ENCODE assay signal across 20 mouse cellular contexts in genomic region chr5:43477953-43478352, GRCm38 (mm10). TPM values are rescaled to one million over a fixed set of nuclear protein-coding genes. Genes with fewer than 3 reads are reported as not detected.
DNase-seq lines count a peak whose midpoint lies in the region; ATAC-seq and TF ChIP-seq lines count a peak whose summit lies in the region.
"Had no signal": no experiment of that assay in that cellular context is flagged by ENCODE, and none has a peak within 500 bp of the region (broad histone marks: within the 10 kb centered on the region; RNA-seq: fewer than 3 reads in every experiment).

No protein-coding gene starts in this region.

- H3K9ac ChIP-seq in intestine, embryonic 15.5 days: no peak overlapping the region
- H3K9ac ChIP-seq: forebrain, embryonic 13.5 days; forebrain, postnatal 0 days; heart, embryonic 15.5 days had no signal

- H3K27me3 ChIP-seq in intestine, embryonic 15.5 days (replicated peaks): no peaks in the 10 kb centered on the region
- H3K27me3 ChIP-seq: forebrain, embryonic 13.5 days; heart, embryonic 15.5 days had no signal

- ATAC-seq in intestine, embryonic 15.5 days: no peak
- ATAC-seq: forebrain, embryonic 13.5 days; forebrain, postnatal 0 days; hindbrain, embryonic 16.5 days had no signal

- H3K4me3 ChIP-seq in lung, adult 2 months (replicated peaks; ENCODE audit: extremely low read depth, low read depth, low read length): no peak overlapping the region
- no peak overlapping the region for H3K4me3 ChIP-seq in intestine, embryonic 15.5 days (replicated peaks)
- H3K4me3 ChIP-seq: forebrain, embryonic 13.5 days; heart, adult 2 months; heart, embryonic 15.5 days had no signal

- peak; percentile 18 for DNase-seq in lung, postnatal 10 days
- no peak for DNase-seq in lung, adult 2 months
- peak; percentile 74 for DNase-seq in embryo, embryonic 10 days (ENCODE audit: low spot score)
- DNase-seq in embryo, embryonic 11 days: peak; percentile 43
- peak; percentile 48 for DNase-seq in mesoderm, embryonic 11.5 days (ENCODE audit: low read depth, low spot score)
- DNase-seq in ovary, postnatal 10 days (ENCODE audit: low spot score): no peak
- DNase-seq: adrenal gland, adult 8-10 months; cerebellum, adult 11 months; cerebellum, adult 9-10 months; cerebellum, postnatal 25 days; forebrain, postnatal 0 days; gastrocnemius, postnatal 36 days; heart, adult 2 months; heart, postnatal 14 days; kidney, adult 18-20 months had no signal

- no peaks in the 10 kb centered on the region for H3K36me3 ChIP-seq in intestine, embryonic 15.5 days
- H3K36me3 ChIP-seq: heart, embryonic 15.5 days had no signal

- no peaks in the 10 kb centered on the region for H3K4me1 ChIP-seq in lung, adult 2 months (ENCODE audit: control insufficient read depth, insufficient read depth, low read length)
- H3K4me1 ChIP-seq in intestine, embryonic 15.5 days (replicated peaks): no peaks in the 10 kb centered on the region
- H3K4me1 ChIP-seq: forebrain, embryonic 13.5 days; heart, embryonic 15.5 days had no signal

- no peak overlapping the region for H3K27ac ChIP-seq in intestine, embryonic 15.5 days
- H3K27ac ChIP-seq: forebrain, embryonic 13.5 days; heart, adult 2 months; heart, embryonic 15.5 days had no signal

- 68% methylated on average over 5 of the region's 5 CpGs for WGBS in lung, adult 2 months
- 49% methylated on average over 5 of the region's 5 CpGs for WGBS in intestine, embryonic 15.5 days

- no peak for TF ChIP-seq POLR2A in lung, adult 2 months (IDR thresholded peaks at IDR 0.05; ENCODE audit: borderline replicate concordance, extremely low read depth, low read depth, low read length)

- H3K4me2 ChIP-seq in intestine, embryonic 15.5 days (replicated peaks): no peak overlapping the region
- H3K4me2 ChIP-seq: forebrain, embryonic 13.5 days; heart, embryonic 11.5 days; heart, embryonic 15.5 days had no signal

- no peak for TF ChIP-seq CTCF in lung, adult 2 months (IDR thresholded peaks at IDR 0.05; ENCODE audit: insufficient read depth, low read length)

- H3K9me3 ChIP-seq in intestine, embryonic 15.5 days: no peaks in the 10 kb centered on the region
- H3K9me3 ChIP-seq: forebrain, embryonic 13.5 days; heart, embryonic 15.5 days had no signal

RNA-seq across cellular contexts. Expression of gene C1qtnf7, which starts 37.4 kb away (rescaled TPM):
- polyA plus RNA-seq in lung, adult 2 months (2012; rRNA removed): 14.1 and 25.3 TPM in 2 replicates
- 7.3 and 7.5 TPM in 2 replicates for polyA plus RNA-seq in intestine, embryonic 15.5 days (2015; fragmentation: Nextera tagmentation; extraction: Ambion mirVana)

Comparison
In these comparisons a context has a peak if more than half of its experiments do, and no peak if none do; other contexts are left out.
1. DNase-seq: peak in lung, postnatal 10 days (single experiment), embryo, embryonic 10 days (single experiment), embryo, embryonic 11 days (single experiment) and mesoderm, embryonic 11.5 days (single experiment); none in lung, adult 2 months (single experiment) and ovary, postnatal 10 days (single experiment).